Mouse (Mus musculus) embryonic facial prominence, embryonic 11.5 days (tissue): ENCODE measurements around the gene Crb2. TPM values are rescaled to one million over a fixed set of nuclear protein-coding genes. Genes with fewer than 3 reads are reported as not detected.

ENCODE experiments used
- ATAC-seq: fragments of 200-750 bp; cut with Nextera tagmentation; replicated peaks from 2 replicates; pipeline ENCODE4 v1.8.0; 2017; ENCODE audit warnings: low read depth; ENCODE audit not compliant: insufficient number of reproducible peaks, low FRiP score, low TSS enrichment
- DNase-seq: peaks from one replicate; pipeline ENCODE4 v3.0.0-alpha.2; 2015; ENCODE audit warnings: low spot score
- H3K27ac ChIP-seq: fragments of 300-500 bp; sonication (generic); replicated peaks from 2 replicates; pipeline ENCODE4 v1.5.1; 2014; ENCODE audit warnings: mild to moderate bottlenecking, low read depth, low read length, control low read depth
- H3K27me3 ChIP-seq: fragments of 300-500 bp; sonication (generic); 2 replicates; pipeline ENCODE4 v1.6.1; 2014; ENCODE audit warnings: mild to moderate bottlenecking, low read length, moderate library complexity, mixed read lengths; ENCODE audit not compliant: control insufficient read depth, insufficient read depth
- H3K36me3 ChIP-seq: fragments of 300-500 bp; sonication (generic); replicated peaks from 2 replicates; pipeline ENCODE4 v1.6.1; 2014; ENCODE audit warnings: low read depth, mild to moderate bottlenecking, low read length, moderate library complexity, mixed read lengths; ENCODE audit not compliant: control insufficient read depth, insufficient read depth
- H3K4me1 ChIP-seq: fragments of 300-500 bp; sonication (generic); 2 replicates; pipeline ENCODE4 v1.6.1; 2014; ENCODE audit warnings: low read length, mixed read lengths; ENCODE audit not compliant: control insufficient read depth, insufficient read depth
- H3K4me2 ChIP-seq: fragments of 300-500 bp; sonication (generic); 2 replicates; pipeline ENCODE4 v1.6.1; 2014; ENCODE audit warnings: low read depth, mild to moderate bottlenecking, control low read depth, low read length, moderate library complexity
- H3K4me3 ChIP-seq: fragments of 300-500 bp; sonication (generic); 2 replicates; pipeline ENCODE4 v1.5.1; 2014; ENCODE audit warnings: low read depth, low read length, control low read depth
- H3K9ac ChIP-seq: fragments of 300-500 bp; sonication (generic); replicated peaks from 2 replicates; pipeline ENCODE4 v1.6.1; 2014; ENCODE audit warnings: mild to moderate bottlenecking, control low read depth, low read length
- H3K9me3 ChIP-seq: fragments of 300-500 bp; sonication (generic); replicated peaks from 2 replicates; pipeline ENCODE4 v1.6.1; 2016; ENCODE audit warnings: mild to moderate bottlenecking, low read length, inconsistent platforms, mixed read lengths; ENCODE audit not compliant: control insufficient read depth
- WGBS: fragments of 180-500 bp; shearing (Covaris S2); extraction: QIAGEN DNeasy Blood & Tissue Kit; methylation state at CpG from one replicate; pipeline ENCODE4 v1.1.7; 2014; 5-methylcytosine and 5-hydroxymethylcytosine counted together
- polyA plus RNA-seq: library from polyadenylated mRNA; unstranded; fragments of >200 nt; fragmentation: Nextera tagmentation; extraction: Ambion mirVana; gene quantifications from 2 replicates; pipeline ENCODE4 v1.2.1, GENCODE M21; 2014

Crb2 gene
- polyA plus RNA-seq, 1 experiment from 2014 or later, result 2.7 TPM

GRCm38 (mm10) chr2:37837542-37837941 is 61.5 kb downstream of the Crb2 start:
- Histone ChIP-seq H3K4me2 (no peak overlapping the region), H3K27me3 (no peaks in the 10 kb centered on the region), H3K27ac (no peak overlapping the region), H3K4me3 (no peak overlapping the region), H3K4me1 (0 out of 2 replicates have a peak, but pooled peaks cover 4% of the 10 kb centered on the region), H3K36me3 (no peaks in the 10 kb centered on the region), H3K9me3 (no peaks in the 10 kb centered on the region), H3K9ac (no peak overlapping the region)
- DNase-seq (no peak), ATAC-seq (no peak)
- WGBS, result 94% methylated on average over 3 of the region's 3 CpGs

- Histone ChIP-seq H3K9ac (no peak overlapping the region), H3K4me3 (no peak overlapping the region), H3K4me2 (no peak overlapping the region), H3K9me3 (no peaks in the 10 kb centered on the region), H3K27me3 (no peaks in the 10 kb centered on the region), H3K27ac (no peak overlapping the region), H3K4me1 (0 out of 2 replicates have a peak, but pooled peaks cover 4% of the 10 kb centered on the region), H3K36me3 (no peaks in the 10 kb centered on the region)
- DNase-seq (no peak), ATAC-seq (no peak)
- WGBS, result 79% methylated on average over 7 of the region's 7 CpGs
Observed at GRCm38 (mm10) chr2:37838202-37838984, 62.3 kb downstream of the Crb2 start.

- Histone ChIP-seq H3K27ac (no peak overlapping the region), H3K9me3 (no peaks in the 10 kb centered on the region), H3K27me3 (no peaks in the 10 kb centered on the region), H3K4me2 (no peak overlapping the region), H3K4me1 (0 out of 2 replicates have a peak, but pooled peaks cover 4% of the 10 kb centered on the region), H3K9ac (no peak overlapping the region), H3K36me3 (no peaks in the 10 kb centered on the region), H3K4me3 (no peak overlapping the region)
- DNase-seq (no peak), ATAC-seq (no peak)
Observed at GRCm38 (mm10) chr2:37839922-37840321, 63.9 kb downstream of the Crb2 start.

GRCm38 (mm10) chr2:37842151-37842569 is 66.1 kb downstream of the Crb2 start:
- Histone ChIP-seq H3K27ac (no peak overlapping the region), H3K27me3 (no peaks in the 10 kb centered on the region), H3K4me3 (no peak overlapping the region), H3K36me3 (no peaks in the 10 kb centered on the region), H3K4me1 (0 out of 2 replicates have a peak, but pooled peaks cover 4% of the 10 kb centered on the region), H3K9me3 (no peaks in the 10 kb centered on the region), H3K9ac (no peak overlapping the region), H3K4me2 (no peak overlapping the region)
- ATAC-seq (peak; percentile 79), DNase-seq (peak; percentile 56)
- 9% methylated on average over 7 of the region's 7 CpGs for WGBS

GRCm38 (mm10) chr2:37842719-37843118 is 66.7 kb downstream of the Crb2 start:
- Histone ChIP-seq H3K27me3 (no peaks in the 10 kb centered on the region), H3K27ac (0 out of 2 replicates have a peak overlapping the region, but pooled peaks have one; percentile 2), H3K36me3 (no peaks in the 10 kb centered on the region), H3K4me3 (no peak overlapping the region), H3K4me1 (0 out of 2 replicates have a peak, but pooled peaks cover 4% of the 10 kb centered on the region), H3K9ac (0 out of 2 replicates have a peak overlapping the region, but pooled peaks have one; percentile 1), H3K4me2 (no peak overlapping the region), H3K9me3 (no peaks in the 10 kb centered on the region)
- ATAC-seq (0 out of 2 replicates have a peak, but pooled peaks have one; percentile 64), DNase-seq (peak; percentile 43)
- 22% methylated on average over 4 of the region's 4 CpGs for WGBS

Other genes starting within 250 kb of the Crb2 start
- gene Strbp, start 72.4 kb upstream of the Crb2 start, polyA plus RNA-seq, result 63.7 and 68.8 TPM in 2 replicates